Mouse (Mus musculus) liver, embryonic 14.5 days (tissue): ENCODE results near the gene Ndufaf3. TPM values are rescaled to one million over a fixed set of nuclear protein-coding genes. Genes with fewer than 3 reads are reported as not detected.

Experiments
- ATAC-seq: fragments of 200-750 bp; cut with Nextera tagmentation; 2 replicates; pipeline ENCODE4 v1.8.0; 2017; ENCODE audit warnings: moderate number of reproducible peaks, mild to moderate bottlenecking, moderate library complexity; ENCODE audit not compliant: insufficient read depth
- DNase-seq, 3 experiments: peaks; one replicate each; pipeline ENCODE4 v3.0.0-alpha.2; 2012 to 2013; ENCODE audit warnings: low read depth in 3 of 3, low spot score in 3 of 3
- H3K27ac ChIP-seq: fragments of 300-500 bp; sonication (generic); 2 replicates; pipeline ENCODE4 v1.5.1; 2014; ENCODE audit warnings: moderate library complexity, mild to moderate bottlenecking, control low read depth, inconsistent platforms
- H3K27me3 ChIP-seq: fragments of 300-500 bp; sonication (generic); 2 replicates; pipeline ENCODE4 v1.6.1; 2014; ENCODE audit warnings: mild to moderate bottlenecking, low read length, moderate library complexity; ENCODE audit not compliant: control insufficient read depth, insufficient read depth
- H3K36me3 ChIP-seq: fragments of 300-500 bp; sonication (generic); replicated peaks from 2 replicates; pipeline ENCODE4 v1.6.1; 2014; ENCODE audit warnings: low read depth; ENCODE audit not compliant: control insufficient read depth, insufficient read depth
- H3K4me1 ChIP-seq, 2 experiments: fragments of 200-500 bp in 1 of 2; fragments of 300-500 bp in 1 of 2; sonication (generic) in 1 of 2; replicated peaks; 2 replicates each; pipeline ENCODE4 v1.6.1; 2012 to 2014; ENCODE audit warnings: antibody characterized with exemption in 1 of 2, inconsistent platforms in 1 of 2, low read length in 1 of 2; ENCODE audit not compliant: control insufficient read depth in 2 of 2, insufficient read depth in 2 of 2
- H3K4me2 ChIP-seq: fragments of 300-500 bp; sonication (generic); 2 replicates; pipeline ENCODE4 v1.6.1; 2014; ENCODE audit warnings: low read depth, mild to moderate bottlenecking, control low read depth, moderate library complexity
- H3K4me3 ChIP-seq, 2 experiments: fragments of 200-500 bp in 1 of 2; fragments of 300-500 bp in 1 of 2; sonication (generic) in 1 of 2; 2 replicates each; pipeline ENCODE4 v1.5.1; 2012 to 2014; ENCODE audit warnings: low read depth in 2 of 2, low read length in 2 of 2, mild to moderate bottlenecking in 2 of 2, control low read depth in 1 of 2, inconsistent platforms in 1 of 2, moderate library complexity in 1 of 2; ENCODE audit not compliant: insufficient read depth in 1 of 2
- H3K9ac ChIP-seq: fragments of 300-500 bp; sonication (generic); replicated peaks from 2 replicates; pipeline ENCODE4 v1.6.1; 2014; ENCODE audit warnings: mild to moderate bottlenecking, control low read depth, moderate library complexity
- H3K9me3 ChIP-seq: fragments of 300-500 bp; sonication (generic); 2 replicates; pipeline ENCODE4 v1.6.1; 2016; ENCODE audit warnings: low read length, mixed read lengths; ENCODE audit not compliant: control insufficient read depth
- CTCF ChIP-seq: IDR thresholded peaks from 2 replicates; pipeline ENCODE4 v1.5.1; 2016; ENCODE audit warnings: antibody characterized with exemption, low read depth, control low read depth
- EP300 ChIP-seq: IDR thresholded peaks from 2 replicates; pipeline ENCODE4 v1.6.1; 2016; ENCODE audit warnings: antibody characterized with exemption, low read depth
- WGBS: fragments of 180-500 bp; shearing (Covaris S2); extraction: QIAGEN DNeasy Blood & Tissue Kit; methylation state at CpG from one replicate; pipeline ENCODE4 v1.1.7; 2014; ENCODE audit not compliant: insufficient replicate concordance; 5-methylcytosine and 5-hydroxymethylcytosine counted together
- polyA plus RNA-seq, 2 experiments: library from polyadenylated mRNA; depleted of rRNA in 1 of 2; stranded (reverse) in 1 of 2; unstranded in 1 of 2; fragments of >200 nt; fragmentation: Nextera tagmentation in 1 of 2; extraction: Ambion mirVana in 1 of 2; gene quantifications; 2 replicates each; pipeline versions ENCODE4 v1.2.1 to v1.2.3; 2012 to 2014

Gene Ndufaf3
- polyA plus RNA-seq, 2 experiments, result 12.1 to 36.1 TPM

GRCm38 (mm10) chr9:108569381-108570206 lies 2.4 kb upstream of the Ndufaf3 start, which contains the start of gene Dalrd3:
Dalrd3 (plus strand) TSS chr9:108569886.
- TF ChIP-seq EP300 (no peak), CTCF (no peak)
- ATAC-seq (peak; percentile 58), DNase-seq (peak; percentile 89 to 91 (median 90))

DNA sequence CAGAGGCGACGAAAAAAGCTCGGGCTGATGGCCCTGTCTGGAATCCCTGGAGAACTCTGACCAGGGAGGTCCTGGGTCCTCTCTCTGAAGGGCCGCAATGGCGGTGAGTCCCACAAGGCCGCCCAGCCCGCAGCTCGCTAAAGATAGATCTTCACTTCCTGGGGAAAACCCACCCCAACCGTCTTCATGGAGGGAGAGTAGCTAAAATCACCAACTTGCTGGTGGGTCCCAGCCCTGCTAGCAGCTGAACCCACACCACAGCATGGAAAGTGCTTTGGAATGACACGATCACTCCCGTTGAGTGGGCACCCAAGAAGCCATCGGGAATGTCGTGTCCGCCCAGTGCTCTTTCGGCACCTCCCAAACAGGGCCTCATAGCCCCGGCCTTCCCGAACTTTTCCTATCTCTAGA lies 1.3 kb upstream of the Ndufaf3 start:
- H3K4me1 ChIP-seq, result peaks cover 17 to 23% of the 10 kb centered on the region in 2 experiments
- WGBS, result 40% methylated on average over 17 of the region's 17 CpGs
- peak overlapping the region; percentile 83 to 86 for H3K4me3 ChIP-seq
- peak overlapping the region; percentile 70 for H3K9ac ChIP-seq
- no peaks in the 10 kb centered on the region for H3K9me3 ChIP-seq
- peaks cover 23% of the 10 kb centered on the region for H3K36me3 ChIP-seq
- DNase-seq, result no peak
- no peaks in the 10 kb centered on the region for H3K27me3 ChIP-seq
- H3K27ac ChIP-seq, result peak overlapping the region; percentile 26
- H3K4me2 ChIP-seq, result peak overlapping the region; percentile 99
- TF ChIP-seq CTCF, result no peak
- no peak for TF ChIP-seq EP300
- no peak for ATAC-seq

More at GRCm38 (mm10) chr9:108569381-108570206, 2.4 kb upstream of the Ndufaf3 start, which contains the start of gene Dalrd3:
- 4% methylated on average over 42 of the region's 42 CpGs for WGBS
- Histone ChIP-seq H3K36me3 (peaks cover 12% of the 10 kb centered on the region), H3K9ac (peak within 1 kb of the TSS; percentile 46), H3K4me2 (peak within 1 kb of the TSS; percentile 99), H3K4me1 (peaks cover 12 to 21% of the 10 kb centered on the region in 2 experiments), H3K9me3 (no peaks in the 10 kb centered on the region), H3K4me3 (peak within 1 kb of the TSS; percentile 73 to 86), H3K27me3 (no peaks in the 10 kb centered on the region), H3K27ac (peak within 1 kb of the TSS; percentile 31)

DNA sequence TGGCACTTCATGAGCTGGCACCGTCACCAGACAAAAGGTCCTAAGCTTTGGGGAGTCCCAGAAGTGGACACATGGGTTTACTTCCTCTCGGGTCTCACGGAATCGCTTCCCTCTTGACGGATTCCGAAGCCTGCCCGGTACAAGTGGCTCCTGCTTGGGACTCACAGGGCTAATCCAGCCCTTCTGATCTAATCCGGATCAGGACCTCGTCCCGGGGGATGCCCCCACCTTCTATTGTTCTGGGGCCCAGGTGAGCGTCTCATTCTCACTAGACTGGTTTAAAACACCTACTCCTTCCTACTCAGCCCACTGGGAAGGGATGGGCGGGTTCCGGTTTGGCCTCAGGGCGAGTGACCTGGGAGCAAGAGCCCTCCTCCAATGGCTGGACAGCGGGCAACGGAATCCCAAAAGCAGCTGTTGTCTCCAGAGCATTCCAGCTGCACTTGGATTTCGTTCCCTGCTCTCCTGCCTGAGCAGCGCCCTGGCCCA lies 741 bp upstream of the Ndufaf3 start:
- DNase-seq (no peak), ATAC-seq (no peak)
- H3K9me3 ChIP-seq, result no peaks in the 10 kb centered on the region
- peak overlapping the region; percentile 93 for H3K27ac ChIP-seq
- TF ChIP-seq CTCF (no peak), EP300 (no peak)
- WGBS, result 3% methylated on average over 18 of the region's 18 CpGs
- peaks cover 17 to 23% of the 10 kb centered on the region in 2 experiments for H3K4me1 ChIP-seq
- peak overlapping the region; percentile 83 to 86 for H3K4me3 ChIP-seq
- H3K27me3 ChIP-seq, result no peaks in the 10 kb centered on the region
- H3K36me3 ChIP-seq, result peaks cover 28% of the 10 kb centered on the region
- H3K9ac ChIP-seq, result peak overlapping the region; percentile 70
- H3K4me2 ChIP-seq, result peak overlapping the region; percentile 99

DNA sequence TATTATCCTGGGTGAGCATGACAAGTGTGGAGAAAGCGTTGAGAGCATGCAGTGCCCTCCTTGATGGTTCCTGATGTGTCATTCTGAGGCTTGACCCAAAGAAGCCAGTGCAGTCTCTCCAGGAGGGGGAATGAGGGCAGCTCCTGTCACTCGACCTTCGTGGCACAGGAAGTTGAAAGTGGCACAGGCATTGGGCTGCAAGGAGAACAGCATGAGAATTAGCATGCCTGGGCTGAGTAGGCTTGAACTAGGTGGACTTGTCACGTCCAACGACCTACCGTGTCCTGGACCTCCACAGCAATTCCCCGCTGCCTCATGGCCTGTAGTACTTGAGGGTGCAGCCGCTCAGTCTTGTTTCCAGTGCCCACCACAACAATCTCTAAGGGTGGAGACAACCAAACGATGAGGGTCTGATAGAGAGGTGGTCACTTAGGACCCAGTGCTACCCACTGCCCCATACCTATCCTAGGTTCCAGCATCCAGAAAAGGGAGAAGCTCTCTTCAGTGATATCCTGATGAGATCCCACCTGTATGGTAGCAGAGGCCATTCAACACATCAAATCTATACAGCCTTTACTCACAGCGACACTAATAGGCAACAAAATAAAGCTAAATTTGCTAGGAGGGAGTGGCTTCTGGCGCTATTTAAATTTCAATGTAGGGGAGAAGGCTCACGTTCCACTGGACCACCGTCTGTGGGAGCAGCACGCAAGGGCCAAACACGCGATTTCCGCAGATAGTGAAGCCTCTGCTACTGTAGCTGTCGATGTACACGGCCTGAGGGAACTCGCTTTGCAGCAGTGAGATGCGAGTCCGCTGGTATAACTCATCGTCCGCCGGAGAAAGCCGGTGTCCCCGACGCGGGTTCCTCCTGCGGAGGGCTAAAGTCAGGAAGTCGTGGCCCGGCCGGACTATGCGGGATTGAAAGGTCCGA lies 1.1 kb downstream of the Ndufaf3 start:
- peaks cover 21 to 34% of the 10 kb centered on the region in 2 experiments for H3K4me1 ChIP-seq
- peaks cover 31% of the 10 kb centered on the region for H3K36me3 ChIP-seq
- peak overlapping the region; percentile 99 for H3K4me2 ChIP-seq
- WGBS, result 7% methylated on average over 35 of the region's 35 CpGs
- peak overlapping the region; percentile 83 to 86 for H3K4me3 ChIP-seq
- no peaks in the 10 kb centered on the region for H3K9me3 ChIP-seq
- TF ChIP-seq EP300, result no peak
- no peak for TF ChIP-seq CTCF
- peak overlapping the region; percentile 93 for H3K27ac ChIP-seq
- no peaks in the 10 kb centered on the region for H3K27me3 ChIP-seq
- peak overlapping the region; percentile 87 for H3K9ac ChIP-seq
- ATAC-seq, result peak; percentile 3
- no peak for DNase-seq
